Mouse (Mus musculus) forebrain, embryonic 16.5 days (tissue): ENCODE measurements around the gene Chchd1. TPM values are rescaled to one million over a fixed set of nuclear protein-coding genes. Genes with fewer than 3 reads are reported as not detected.

Experiments used
- ATAC-seq: fragments of 200-750 bp; cut with Nextera tagmentation; 2 replicates; pipeline ENCODE4 v1.8.0; 2017; ENCODE audit warnings: mild to moderate bottlenecking, moderate library complexity
- H3K27ac ChIP-seq: fragments of 300-500 bp; sonication (generic); 2 replicates; pipeline ENCODE4 v1.5.1; 2014; ENCODE audit warnings: low read length, control low read depth
- H3K27me3 ChIP-seq: fragments of 300-500 bp; sonication (generic); replicated peaks from 2 replicates; pipeline ENCODE4 v1.6.1; 2014; ENCODE audit warnings: low read length; ENCODE audit not compliant: control insufficient read depth, insufficient read depth
- H3K36me3 ChIP-seq: fragments of 300-500 bp; sonication (generic); 2 replicates; pipeline ENCODE4 v1.6.1; 2014; ENCODE audit not compliant: control insufficient read depth, insufficient read depth
- H3K4me1 ChIP-seq: fragments of 300-500 bp; sonication (generic); replicated peaks from 2 replicates; pipeline ENCODE4 v1.6.1; 2014; ENCODE audit warnings: low read length; ENCODE audit not compliant: control insufficient read depth, insufficient read depth
- H3K4me2 ChIP-seq: fragments of 300-500 bp; sonication (generic); 2 replicates; pipeline ENCODE4 v1.6.1; 2014; ENCODE audit warnings: mild to moderate bottlenecking, low read length, control low read depth
- H3K4me3 ChIP-seq: fragments of 300-500 bp; sonication (generic); replicated peaks from 2 replicates; pipeline ENCODE4 v1.5.1; 2014; ENCODE audit warnings: mild to moderate bottlenecking, low read length, control low read depth
- H3K9ac ChIP-seq: fragments of 300-500 bp; sonication (generic); replicated peaks from 2 replicates; pipeline ENCODE4 v1.6.1; 2014; ENCODE audit warnings: low read depth, low read length, control low read depth
- H3K9me3 ChIP-seq: fragments of 300-500 bp; sonication (generic); 2 replicates; pipeline ENCODE4 v1.6.1; 2016; ENCODE audit warnings: low read length; ENCODE audit not compliant: control insufficient read depth
- WGBS: fragments of 180-500 bp; shearing (Covaris S2); extraction: QIAGEN DNeasy Blood & Tissue Kit; methylation state at CpG from one replicate; pipeline ENCODE4 v1.1.7; 2014; 5-methylcytosine and 5-hydroxymethylcytosine counted together
- polyA plus RNA-seq: library from polyadenylated mRNA; unstranded; fragments of >200 nt; fragmentation: Nextera tagmentation; extraction: Ambion mirVana; gene quantifications from 2 replicates; pipeline ENCODE4 v1.2.1, GENCODE M21; 2015

Chchd1 gene
- polyA plus RNA-seq, 1 experiment from 2014 or later, result 187 TPM

DNA sequence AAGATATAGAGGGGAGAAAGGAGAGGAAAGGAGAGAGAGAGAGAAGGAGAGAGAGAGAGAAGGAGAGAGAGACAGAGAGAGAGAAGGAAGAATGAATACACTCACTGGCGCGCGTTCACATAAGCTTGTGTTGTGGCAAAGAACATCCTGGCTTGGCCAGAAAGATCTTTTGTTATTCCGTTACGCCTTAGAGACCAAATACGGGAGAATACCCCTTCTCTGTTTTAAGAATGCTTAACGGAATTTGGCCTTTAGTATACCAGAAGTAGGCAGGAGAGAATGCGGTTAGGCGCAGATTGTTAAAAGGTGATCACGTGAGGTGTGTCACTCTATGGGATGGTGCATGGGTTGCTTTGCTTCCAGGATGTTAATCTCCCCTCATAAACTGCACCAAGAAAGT lies 5.4 kb downstream of the Chchd1 start:
- Histone ChIP-seq H3K4me2 (peak overlapping the region; percentile 85), H3K9me3 (no peaks in the 10 kb centered on the region), H3K4me1 (peaks cover 24% of the 10 kb centered on the region), H3K27ac (peak overlapping the region; percentile 84), H3K4me3 (peak overlapping the region; percentile 100), H3K36me3 (peaks cover 12% of the 10 kb centered on the region), H3K27me3 (no peaks in the 10 kb centered on the region), H3K9ac (peak overlapping the region; percentile 99)
- no peak for ATAC-seq
- WGBS, result 4% methylated on average over 10 of the region's 10 CpGs

DNA sequence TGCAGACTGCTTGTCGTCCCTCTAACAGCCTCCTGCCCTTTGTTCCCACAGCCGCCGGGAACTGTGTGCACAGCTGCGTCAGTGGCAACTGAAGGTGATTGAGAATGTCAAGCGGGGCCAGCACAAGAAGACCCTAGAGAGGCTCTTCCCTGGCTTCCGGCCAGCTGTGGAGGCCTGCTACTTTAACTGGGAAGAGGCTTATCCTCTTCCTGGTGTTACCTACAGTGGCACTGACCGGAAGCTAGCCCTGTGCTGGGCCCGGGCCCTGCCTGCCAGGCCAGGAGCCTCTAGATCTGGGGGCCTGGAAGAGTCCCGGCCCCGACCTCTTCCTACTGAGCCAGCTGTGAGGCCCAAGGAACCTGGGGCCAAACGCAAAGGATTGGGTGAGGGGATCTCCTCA lies 11.0 kb downstream of the Chchd1 start:
- Histone ChIP-seq H3K36me3 (peaks cover 53% of the 10 kb centered on the region), H3K9ac (no peak overlapping the region), H3K4me1 (peaks cover 9% of the 10 kb centered on the region), H3K27ac (no peak overlapping the region), H3K4me3 (no peak overlapping the region), H3K4me2 (no peak overlapping the region), H3K9me3 (no peaks in the 10 kb centered on the region), H3K27me3 (no peaks in the 10 kb centered on the region)
- no peak for ATAC-seq
- WGBS, result 81% methylated on average over 11 of the region's 11 CpGs

- Histone ChIP-seq H3K4me2 (no peak overlapping the region), H3K27ac (no peak overlapping the region)
Measured at GRCm38 (mm10) chr14:20718443-20718842, 15.6 kb downstream of the Chchd1 start.

DNA sequence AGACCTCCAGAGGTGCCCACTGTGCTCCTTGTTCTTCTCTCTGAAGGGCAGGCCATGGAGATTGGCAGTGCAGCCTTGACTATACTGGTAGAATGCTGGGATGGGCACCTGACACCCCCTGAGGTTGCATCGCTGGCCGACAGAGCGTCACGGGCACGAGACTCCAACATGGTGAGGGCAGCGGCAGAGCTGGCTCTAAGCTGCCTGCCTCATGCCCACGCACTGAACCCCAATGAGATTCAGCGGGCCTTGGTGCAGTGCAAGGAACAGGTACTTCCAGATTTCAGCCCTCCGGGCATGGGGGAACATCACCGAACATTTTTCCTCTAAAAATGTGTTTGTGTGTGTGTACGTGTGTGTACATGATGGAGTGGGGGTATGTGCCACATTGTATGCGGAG lies 17.0 kb downstream of the Chchd1 start:
- 97% methylated on average over 12 of the region's 12 CpGs for WGBS
- no peaks in the 10 kb centered on the region for H3K27me3 ChIP-seq
- H3K4me2 ChIP-seq, result no peak overlapping the region
- H3K9me3 ChIP-seq, result no peaks in the 10 kb centered on the region
- H3K4me3 ChIP-seq, result no peak overlapping the region
- H3K27ac ChIP-seq, result no peak overlapping the region
- no peak overlapping the region for H3K9ac ChIP-seq
- H3K4me1 ChIP-seq, result no peaks in the 10 kb centered on the region
- H3K36me3 ChIP-seq, result peaks cover 56% of the 10 kb centered on the region
- ATAC-seq, result no peak

More at GRCm38 (mm10) chr14:20718443-20718842, 15.6 kb downstream of the Chchd1 start:
- Histone ChIP-seq H3K9ac (no peak overlapping the region), H3K9me3 (no peaks in the 10 kb centered on the region), H3K4me3 (no peak overlapping the region), H3K4me1 (no peaks in the 10 kb centered on the region), H3K36me3 (peaks cover 64% of the 10 kb centered on the region), H3K27me3 (no peaks in the 10 kb centered on the region)
- no peak for ATAC-seq
- 92% methylated on average over 10 of the region's 10 CpGs for WGBS

DNA sequence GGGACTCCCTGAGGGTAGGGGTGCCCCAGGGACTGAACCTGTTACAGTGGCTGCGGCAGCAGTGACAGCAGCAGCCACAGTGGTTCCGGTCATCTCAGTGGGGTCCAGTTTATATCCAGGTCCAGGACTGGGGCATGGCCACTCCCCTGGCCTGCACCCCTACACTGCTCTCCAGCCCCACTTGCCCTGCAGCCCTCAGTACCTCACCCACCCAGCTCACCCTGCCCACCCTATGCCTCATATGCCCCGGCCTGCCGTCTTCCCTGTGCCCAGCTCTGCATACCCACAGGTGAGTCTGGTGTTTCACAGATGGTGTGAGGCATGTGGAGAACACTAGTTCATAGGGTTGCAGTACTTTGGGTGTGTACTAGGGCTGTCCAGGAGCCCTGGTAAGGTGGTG lies 18.6 kb downstream of the Chchd1 start:
- Histone ChIP-seq H3K27me3 (no peaks in the 10 kb centered on the region), H3K4me1 (no peaks in the 10 kb centered on the region), H3K27ac (no peak overlapping the region), H3K4me3 (no peak overlapping the region), H3K4me2 (no peak overlapping the region), H3K36me3 (peaks cover 47% of the 10 kb centered on the region), H3K9me3 (no peaks in the 10 kb centered on the region), H3K9ac (no peak overlapping the region)
- ATAC-seq, result 0 out of 2 replicates have a peak, but pooled peaks have one; percentile 3
- 91% methylated on average over 4 of the region's 4 CpGs for WGBS

GRCm38 (mm10) chr14:20723006-20723405 lies 20.2 kb downstream of the Chchd1 start:
- no peak for ATAC-seq
- Histone ChIP-seq H3K27ac (no peak overlapping the region), H3K27me3 (no peaks in the 10 kb centered on the region), H3K36me3 (peaks cover 39% of the 10 kb centered on the region), H3K9me3 (no peaks in the 10 kb centered on the region), H3K9ac (no peak overlapping the region), H3K4me2 (no peak overlapping the region), H3K4me3 (no peak overlapping the region), H3K4me1 (no peaks in the 10 kb centered on the region)
- WGBS, result 94% methylated on average over 12 of the region's 12 CpGs

DNA sequence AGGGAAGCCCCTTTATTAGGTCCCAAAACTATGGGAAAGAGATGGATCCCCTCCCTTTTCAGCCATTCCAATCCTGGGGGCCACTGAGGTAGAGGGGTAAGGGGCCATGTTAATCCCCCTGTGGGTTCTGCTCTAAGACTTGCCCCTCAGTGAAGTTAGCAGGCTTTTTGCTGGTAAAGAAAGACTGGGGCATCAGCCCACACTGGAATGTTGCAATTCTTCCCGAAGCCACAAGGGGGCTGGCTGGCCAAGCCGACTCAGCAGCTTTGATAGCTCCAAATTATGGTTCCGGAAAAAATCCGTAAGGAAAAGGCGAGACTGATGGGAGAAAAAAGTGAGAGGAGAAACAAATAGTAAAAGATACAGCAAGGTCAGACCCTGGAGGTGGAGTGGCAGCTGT lies 21.2 kb downstream of the Chchd1 start:
- 24% methylated on average over 5 of the region's 5 CpGs for WGBS
- no peak overlapping the region for H3K27ac ChIP-seq
- no peak overlapping the region for H3K4me2 ChIP-seq
- no peaks in the 10 kb centered on the region for H3K27me3 ChIP-seq
- H3K36me3 ChIP-seq, result peaks cover 37% of the 10 kb centered on the region
- no peaks in the 10 kb centered on the region for H3K9me3 ChIP-seq
- peak; percentile 42 for ATAC-seq
- no peak overlapping the region for H3K9ac ChIP-seq
- H3K4me1 ChIP-seq, result no peaks in the 10 kb centered on the region
- no peak overlapping the region for H3K4me3 ChIP-seq

DNA sequence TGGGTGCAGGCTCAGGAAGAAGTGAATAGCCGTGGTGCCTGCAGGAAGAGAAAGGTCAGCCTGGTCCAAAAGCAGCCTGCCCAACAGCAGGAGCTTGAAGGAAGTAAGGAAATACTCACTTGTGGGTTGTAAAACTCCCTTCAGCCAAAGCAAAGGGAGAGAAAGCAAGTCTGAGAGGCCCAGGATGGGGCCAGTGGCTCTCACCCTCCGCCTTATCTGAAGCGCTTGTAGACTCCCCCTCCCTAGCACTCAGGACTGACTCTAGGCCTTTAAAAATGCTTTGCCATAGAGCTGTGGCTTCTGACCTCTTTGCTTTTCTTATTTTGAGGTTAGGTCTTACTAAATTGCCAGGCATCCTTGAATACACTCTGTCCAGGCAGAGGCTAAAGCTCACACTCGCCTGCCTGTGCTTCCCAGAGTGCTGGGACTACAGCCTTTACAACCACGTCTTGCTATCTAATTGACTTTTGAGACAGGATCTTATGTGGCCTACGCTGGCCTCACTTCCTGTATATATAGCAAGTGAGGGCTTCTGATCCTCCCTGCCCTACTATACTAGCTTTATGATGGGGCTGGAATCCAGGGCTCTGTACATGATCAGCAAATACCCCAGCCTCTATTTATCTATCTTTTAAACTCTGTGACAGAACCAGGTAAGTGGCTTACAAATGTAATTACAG lies 23.0 kb downstream of the Chchd1 start:
- peaks cover 36% of the 10 kb centered on the region for H3K36me3 ChIP-seq

GRCm38 (mm10) chr14:20729871-20730270 lies 27.1 kb downstream of the Chchd1 start:
- WGBS, result 94% methylated on average over 9 of the region's 9 CpGs
- no peak overlapping the region for H3K4me2 ChIP-seq
- peaks cover 21% of the 10 kb centered on the region for H3K36me3 ChIP-seq
- no peak overlapping the region for H3K9ac ChIP-seq
- no peaks in the 10 kb centered on the region for H3K9me3 ChIP-seq
- H3K4me1 ChIP-seq, result peaks cover 9% of the 10 kb centered on the region
- H3K4me3 ChIP-seq, result no peak overlapping the region
- no peak for ATAC-seq
- H3K27ac ChIP-seq, result no peak overlapping the region
- no peaks in the 10 kb centered on the region for H3K27me3 ChIP-seq

More for the DNA sequence above, 23.0 kb downstream of the Chchd1 start:
- Histone ChIP-seq H3K4me1 (no peaks in the 10 kb centered on the region), H3K4me2 (no peak overlapping the region), H3K27me3 (no peaks in the 10 kb centered on the region), H3K9ac (no peak overlapping the region), H3K4me3 (no peak overlapping the region), H3K9me3 (no peaks in the 10 kb centered on the region), H3K27ac (no peak overlapping the region)
- ATAC-seq, result no peak
- 84% methylated on average over 6 of the region's 6 CpGs for WGBS
